In genomic region chr2:167010546-167010945, GRCm38 (mm10) we compare ENCODE assay signal across 21 mouse cellular contexts. TPM values are rescaled to one million over a fixed set of nuclear protein-coding genes. Genes with fewer than 3 reads are reported as not detected.
A peak's percentile ranks its signal among the peaks of the same experiment; 100 is the strongest.
DNase-seq lines count a peak whose midpoint lies in the region; ATAC-seq and TF ChIP-seq lines count a peak whose summit lies in the region.
"Had no signal": no experiment of that assay in that cellular context is flagged by ENCODE, and none has a peak within 500 bp of the region (broad histone marks: within the 10 kb centered on the region; RNA-seq: fewer than 3 reads in every experiment).

No protein-coding gene starts in this region.

- ATAC-seq in megakaryocyte progenitor cell, adult 5-6 weeks (replicated peaks; ENCODE audit: poor library complexity), result no peak
- ATAC-seq: activated CD4-positive, CD25-positive, alpha-beta regulatory T cell, adult 4 months; CD4-positive, CD25-positive, alpha-beta regulatory T cell, adult 4 months; Patski had no signal

- H3K4me3 ChIP-seq in layer of hippocampus, adult 2 months, result no peak overlapping the region

- TF ChIP-seq CTCF in layer of hippocampus, adult 2 months (conservative IDR thresholded peaks at IDR 0.05), result no peak

- H3K27ac ChIP-seq in layer of hippocampus, adult 2 months, result peak overlapping the region; percentile 53

- DNase-seq in layer of hippocampus, adult 2 months (ENCODE audit: low spot score in 2 of 2), result no peak
- DNase-seq in layer of hippocampus, adult 8-10 months (ENCODE audit: low spot score in 2 of 2), result no peak
- peak; percentile 55 for DNase-seq in brain, adult 2 months (ENCODE audit: low read depth, low spot score)
- peak; percentile 36 for DNase-seq in telencephalon, adult 2 months (ENCODE audit: low read depth, low spot score)
- no peak for DNase-seq in adrenal gland, postnatal 4 days (ENCODE audit: low spot score in 2 of 2)
- DNase-seq: adrenal gland, adult 2 months; adrenal gland, adult 8-10 months; adrenal gland, postnatal 10 days; adrenal gland, postnatal 14 days; adrenal gland, postnatal 25 days; adrenal gland, postnatal 36 days; B cell, adult 2 months; cerebellum, adult 11 months; cerebellum, adult 11-12 months; cerebellum, adult 18-20 months; cerebellum, adult 2 months; cerebellum, adult 8-10 months had no signal

RNA-seq across cellular contexts. Expression of gene Ddx27, which starts 4.4 kb away (rescaled TPM):
- 10 to 100 TPM; 32.8 to 37.5 TPM for total RNA-seq in layer of hippocampus, adult 2 months (2021)
- 10 to 100 TPM; 30.4 to 34.8 (median 33.5) TPM for total RNA-seq in layer of hippocampus, adult 8-10 months (2022)
- total RNA-seq in adrenal gland, postnatal 4 days (2021), result 10 to 100 TPM; 44.3 to 50.5 TPM
- 34.4 and 35.0 TPM in 2 replicates for total RNA-seq in megakaryocyte progenitor cell, adult 5-6 weeks (2015)
- total RNA-seq in megakaryocyte progenitor cell, adult 5-6 weeks (2017), result 105 and 132 TPM in 2 replicates

RNA-seq across cellular contexts. Expression of gene Stau1, which starts 14.4 kb away (rescaled TPM):
- total RNA-seq in layer of hippocampus, adult 2 months (2021), result 10 to 100 TPM; 64.3 to 66.4 TPM
- total RNA-seq in layer of hippocampus, adult 8-10 months (2022), result 10 to 100 TPM; 61.9 to 71.9 (median 68.0) TPM
- total RNA-seq in adrenal gland, postnatal 4 days (2021), result 10 to 100 TPM; 76.9 to 79.0 TPM
- 35.7 and 36.0 TPM in 2 replicates for total RNA-seq in megakaryocyte progenitor cell, adult 5-6 weeks (2015)
- total RNA-seq in megakaryocyte progenitor cell, adult 5-6 weeks (2017), result 30.1 and 32.1 TPM in 2 replicates

RNA-seq across cellular contexts. Expression of gene Znfx1, which starts 52.3 kb away (rescaled TPM):
- 10 to 100 TPM; 38.5 to 45.6 TPM for total RNA-seq in layer of hippocampus, adult 2 months (2021)
- total RNA-seq in layer of hippocampus, adult 8-10 months (2022), result 10 to 100 TPM; 52.2 to 54.7 (median 52.5) TPM
- total RNA-seq in adrenal gland, postnatal 4 days (2021), result 10 to 100 TPM; 34.1 to 38.3 TPM
- 14.9 and 18.2 TPM in 2 replicates for total RNA-seq in megakaryocyte progenitor cell, adult 5-6 weeks (2015)
- 25.3 and 26.1 TPM in 2 replicates for total RNA-seq in megakaryocyte progenitor cell, adult 5-6 weeks (2017)

Comparison
In these comparisons a context has a peak if more than half of its experiments do, and no peak if none do; other contexts are left out.
1. DNase-seq: peak in brain, adult 2 months (single experiment) and telencephalon, adult 2 months (single experiment); none in layer of hippocampus, adult 2 months (0 of 2), layer of hippocampus, adult 8-10 months (0 of 2) and adrenal gland, postnatal 4 days (0 of 2).